Mouse (Mus musculus) adrenal gland, postnatal 0 days (tissue): ENCODE data around the gene Spg20. TPM values are rescaled to one million over a fixed set of nuclear protein-coding genes. Genes with fewer than 3 reads are reported as not detected.

ENCODE experiments used
- microRNA-seq: library from miRNA; unstranded; fragments of <30 nt; microRNA quantifications from one replicate; pipeline ENCODE4, GENCODE M21; 2016; ENCODE audit warnings: borderline replicate concordance; ENCODE audit not compliant: insufficient number of aligned reads
- polyA plus RNA-seq: library from polyadenylated mRNA; unstranded; fragments of >200 nt; fragmentation: Nextera tagmentation; extraction: Ambion mirVana; gene quantifications from 2 replicates; pipeline ENCODE4 v1.2.1, GENCODE M21; 2015

The Spg20 gene
- 17.3 and 22.7 TPM in 2 replicates for polyA plus RNA-seq

GRCm38 (mm10) chr3:55111935-55112709, at the start of gene Spg20:
Gene Spg20, plus strand, starts transcription at chr3:55112108.

GRCm38 (mm10) chr3:55137039-55137438, 25.1 kb downstream of the Spg20 start, which contains the start of gene Ccdc169:
Gene Ccdc169, plus strand, starts transcription at chr3:55137339.

GRCm38 (mm10) chr3:55181766-55182165, 69.9 kb downstream of the Spg20 start, which contains the start of gene Sohlh2:
Gene Sohlh2, plus strand, starts transcription at chr3:55182028.

Small RNAs within 50 kb of the gene (microRNA-seq; reads per million reads assigned to microRNA genes)
- gene Gm22029, result not detected

Other genes with a start within 250 kb of the Spg20 start
- gene Sertm1, start 196.2 kb upstream of the Spg20 start, polyA plus RNA-seq, result not detected in 2 replicates
- 0.55 and 1.2 TPM in 2 replicates for gene Ccna1, start 56.6 kb upstream of the Spg20 start, polyA plus RNA-seq
- gene Ccdc169, start 25.2 kb downstream of the Spg20 start, polyA plus RNA-seq, result not detected in 2 replicates
- 0.09 TPM in 1 of 2 replicates, not detected in the other for gene Sohlh2, start 69.9 kb downstream of the Spg20 start, polyA plus RNA-seq
- gene Dclk1, start 130.3 kb downstream of the Spg20 start, polyA plus RNA-seq, result 11.1 and 17.4 TPM in 2 replicates